Mouse (Mus musculus) lung, postnatal 0 days (tissue): ENCODE data around the gene Cdh4.

Experiments used
- CTCF ChIP-seq: IDR thresholded peaks from 2 replicates; pipeline ENCODE4 v1.5.1; 2016; ENCODE audit warnings: antibody characterized with exemption, mild to moderate bottlenecking
- EP300 ChIP-seq: IDR thresholded peaks from 2 replicates; pipeline ENCODE4 v1.6.1; 2016; ENCODE audit warnings: antibody characterized with exemption, mild to moderate bottlenecking, control low read depth

DNA sequence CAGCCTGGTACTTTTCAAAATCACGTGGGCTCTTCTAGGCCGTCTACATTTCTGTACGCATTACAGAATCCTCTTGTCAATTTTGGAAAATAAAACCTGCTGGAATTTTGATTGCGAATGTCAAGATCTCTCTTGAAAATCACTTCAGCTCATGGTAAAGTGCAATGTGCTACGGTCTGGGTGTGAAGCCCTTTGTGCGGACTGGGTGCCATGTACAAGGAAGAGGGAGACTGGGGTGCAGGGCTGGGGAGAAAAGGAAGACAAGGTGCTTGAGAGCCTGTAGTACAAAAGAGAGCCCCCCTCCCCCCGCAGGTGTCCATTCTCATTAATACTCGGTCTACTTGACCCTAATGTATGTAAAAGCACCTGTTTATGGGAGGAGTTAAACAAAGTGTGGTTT lies 125.7 kb downstream of the Cdh4 start:
- TF ChIP-seq CTCF = no peak
- TF ChIP-seq EP300 = no peak
